ENCODE assay signal across 8 mouse cellular contexts in genomic region chr11:74572459-74573061, GRCm38 (mm10). TPM values are rescaled to one million over a fixed set of nuclear protein-coding genes. Genes with fewer than 3 reads are reported as not detected.
DNase-seq lines count a peak whose midpoint lies in the region; ATAC-seq and TF ChIP-seq lines count a peak whose summit lies in the region.

No protein-coding gene starts in this region.

- no peaks in the 10 kb centered on the region for H3K4me1 ChIP-seq in lung, postnatal 0 days (ENCODE audit: insufficient read depth, low read depth, low read length)
- H3K4me1 ChIP-seq in stomach, embryonic 15.5 days, result peaks cover 3% of the 10 kb centered on the region; the same call in 1 of the 2 replicates

- 70% methylated on average over 6 of the region's 6 CpGs for WGBS in lung, postnatal 0 days
- WGBS in stomach, embryonic 15.5 days, result 69% methylated on average over 6 of the region's 6 CpGs

- ATAC-seq in lung, postnatal 0 days, result peak; percentile 54
- peak; percentile 70 for ATAC-seq in stomach, embryonic 15.5 days (ENCODE audit: insufficient read depth, low FRiP score, low read depth)

- no peaks in the 10 kb centered on the region for H3K36me3 ChIP-seq in lung, postnatal 0 days (ENCODE audit: insufficient read depth, low read length)
- no peaks in the 10 kb centered on the region for H3K36me3 ChIP-seq in stomach, embryonic 15.5 days

- no peak overlapping the region for H3K9ac ChIP-seq in lung, postnatal 0 days (replicated peaks; ENCODE audit: low read depth)
- H3K9ac ChIP-seq in stomach, embryonic 15.5 days, result no peak overlapping the region

- no peaks in the 10 kb centered on the region for H3K27me3 ChIP-seq in lung, postnatal 0 days (replicated peaks; ENCODE audit: insufficient read depth, low read length)
- no peaks in the 10 kb centered on the region for H3K27me3 ChIP-seq in stomach, embryonic 15.5 days (replicated peaks)

- no peak for TF ChIP-seq CTCF in lung, postnatal 0 days (IDR thresholded peaks at IDR 0.05)

- peak; percentile 4 to 28 for DNase-seq in kidney, postnatal 36 days
- DNase-seq in kidney, adult 9 months, result no peak
- peak; percentile 38 for DNase-seq in heart, adult 8-10 months (ENCODE audit: low spot score)
- DNase-seq in lung, postnatal 0 days (ENCODE audit: low spot score), result peak; percentile 63
- no peak for DNase-seq in embryo, embryonic 10 days (ENCODE audit: low spot score)
- no peak for DNase-seq in layer of hippocampus, postnatal 14 days (ENCODE audit: low spot score in 2 of 2)
- no peak for DNase-seq in frontal cortex, postnatal 10 days (ENCODE audit: low spot score in 2 of 2)

- H3K4me2 ChIP-seq in lung, postnatal 0 days (replicated peaks; ENCODE audit: low read depth, low read length), result no peak overlapping the region
- no peak overlapping the region for H3K4me2 ChIP-seq in stomach, embryonic 15.5 days

- no peak overlapping the region for H3K27ac ChIP-seq in lung, postnatal 0 days (ENCODE audit: low read length)
- no peak overlapping the region for H3K27ac ChIP-seq in stomach, embryonic 15.5 days

- no peaks in the 10 kb centered on the region for H3K9me3 ChIP-seq in lung, postnatal 0 days (ENCODE audit: low read length)
- no peaks in the 10 kb centered on the region for H3K9me3 ChIP-seq in stomach, embryonic 15.5 days

- H3K4me3 ChIP-seq in lung, postnatal 0 days (ENCODE audit: low read depth, low read length), result no peak overlapping the region
- H3K4me3 ChIP-seq in stomach, embryonic 15.5 days (replicated peaks), result 0 out of 2 replicates have a peak overlapping the region, but pooled peaks have one; percentile 6

- TF ChIP-seq EP300 in lung, postnatal 0 days (IDR thresholded peaks at IDR 0.05), result no peak

RNA-seq across cellular contexts. Expression of gene Rap1gap2, which starts 38.2 kb away (rescaled TPM):
- 10 to 100 TPM; 74.3 to 93.7 (median 83.1) TPM for total RNA-seq in heart, adult 8-10 months (2022)
- 1.1 and 1.2 TPM in 2 replicates for polyA plus RNA-seq in lung, postnatal 0 days (2015; fragmentation: Nextera tagmentation; extraction: Ambion mirVana)
- polyA plus RNA-seq in stomach, embryonic 15.5 days (2015; fragmentation: Nextera tagmentation; extraction: Ambion mirVana), result 13.1 and 21.2 TPM in 2 replicates
- 100 to 1,000 TPM; 122 TPM for total RNA-seq in layer of hippocampus, postnatal 14 days (2021)

RNA-seq across cellular contexts. Expression of gene Ccdc92b, which starts 46.8 kb away (rescaled TPM):
- under 1 TPM; 0.09 to 0.47 (median 0.21) TPM for total RNA-seq in heart, adult 8-10 months (2022)
- polyA plus RNA-seq in lung, postnatal 0 days (2015; fragmentation: Nextera tagmentation; extraction: Ambion mirVana), result 0.69 and 0.85 TPM in 2 replicates
- polyA plus RNA-seq in stomach, embryonic 15.5 days (2015; fragmentation: Nextera tagmentation; extraction: Ambion mirVana), result 0.63 and 1.5 TPM in 2 replicates
- total RNA-seq in layer of hippocampus, postnatal 14 days (2021), result 10 to 100 TPM; 19.1 to 20.2 TPM

Comparison
In these comparisons a context has a peak if more than half of its experiments do, and no peak if none do; other contexts are left out.
1. DNase-seq: peak in kidney, postnatal 36 days (2 of 2), heart, adult 8-10 months (single experiment) and lung, postnatal 0 days (single experiment); none in kidney, adult 9 months (single experiment), embryo, embryonic 10 days (single experiment), layer of hippocampus, postnatal 14 days (0 of 2) and frontal cortex, postnatal 10 days (0 of 2).
2. RNA of gene Ccdc92b, which starts 46.8 kb away (total RNA-seq): 19.1 to 20.2 TPM in layer of hippocampus, postnatal 14 days; 0.09 to 0.47 TPM in heart, adult 8-10 months; every median in the first group is over 10 times any median in the second.